Mouse (Mus musculus): ENCODE results near the gene Grhl1.

Grhl1 gene

DNA sequence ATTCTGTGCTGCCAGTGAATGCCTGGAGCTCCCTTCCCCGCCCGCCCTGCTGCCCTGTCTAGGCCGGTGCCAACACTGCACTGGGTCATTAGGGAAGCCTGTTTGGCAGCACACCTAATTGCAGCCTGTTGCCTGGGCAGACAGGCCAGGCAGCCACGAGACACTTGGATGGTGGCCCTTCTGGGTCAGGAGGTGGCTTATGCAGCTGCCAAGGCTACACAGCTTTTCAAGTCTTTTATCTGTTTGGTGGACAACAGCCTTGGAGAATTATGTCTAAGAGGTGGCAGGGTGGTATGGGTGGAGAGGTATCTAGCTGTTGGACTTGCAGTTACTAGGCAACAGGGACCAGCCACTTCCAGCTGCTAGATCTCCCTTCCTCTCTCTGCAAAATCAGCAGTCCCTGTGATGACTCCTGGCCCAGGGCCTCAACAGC, 70.3 kb downstream of the Grhl1 start:
- intact Hi-C loops (cut with DNase I): no loop called here

DNA sequence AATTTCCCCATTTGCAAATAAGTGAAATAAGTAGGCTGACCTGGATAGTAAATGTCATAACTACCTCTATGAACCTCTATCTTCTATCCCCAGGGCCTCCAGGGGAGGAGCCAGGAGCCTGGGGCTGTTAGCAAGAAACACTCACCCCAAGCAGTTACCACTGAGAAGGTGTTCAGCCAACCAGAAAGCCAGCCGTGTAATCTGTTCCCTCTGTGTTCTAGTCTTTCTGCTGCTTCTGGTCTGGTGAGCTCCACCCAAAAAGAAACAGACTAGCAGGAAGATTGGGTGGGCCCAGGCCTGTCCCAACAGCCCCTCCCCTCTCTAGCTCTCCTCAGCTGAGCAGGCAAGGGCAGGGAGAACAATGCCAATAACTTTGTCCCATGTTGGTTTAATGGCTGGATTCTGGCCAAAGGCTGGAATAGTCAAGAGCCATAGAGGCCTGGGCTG, 72.1 kb downstream of the Grhl1 start:
- intact Hi-C loops (cut with DNase I): no loop called here

DNA sequence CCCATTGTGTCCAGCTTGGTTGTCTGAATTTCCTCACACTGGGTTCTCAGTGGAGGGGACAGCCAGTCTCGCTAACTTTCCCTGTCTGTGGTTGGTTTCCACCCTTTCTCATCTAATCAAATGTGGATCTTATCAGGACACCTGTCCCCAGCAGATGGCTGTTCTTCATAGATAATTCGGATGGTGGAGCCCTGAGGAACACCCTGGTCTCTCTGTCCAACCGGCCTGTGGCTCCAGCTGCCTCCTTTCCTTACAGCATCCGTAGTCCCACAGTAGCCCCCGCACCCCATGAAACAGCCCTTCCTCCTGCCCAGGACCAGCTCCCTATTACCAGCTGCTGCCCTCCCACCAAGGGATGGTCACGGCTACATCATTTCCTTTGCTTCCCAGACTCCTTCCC, 73.8 kb downstream of the Grhl1 start:
- intact Hi-C loops (cut with DNase I): no loop called here

DNA sequence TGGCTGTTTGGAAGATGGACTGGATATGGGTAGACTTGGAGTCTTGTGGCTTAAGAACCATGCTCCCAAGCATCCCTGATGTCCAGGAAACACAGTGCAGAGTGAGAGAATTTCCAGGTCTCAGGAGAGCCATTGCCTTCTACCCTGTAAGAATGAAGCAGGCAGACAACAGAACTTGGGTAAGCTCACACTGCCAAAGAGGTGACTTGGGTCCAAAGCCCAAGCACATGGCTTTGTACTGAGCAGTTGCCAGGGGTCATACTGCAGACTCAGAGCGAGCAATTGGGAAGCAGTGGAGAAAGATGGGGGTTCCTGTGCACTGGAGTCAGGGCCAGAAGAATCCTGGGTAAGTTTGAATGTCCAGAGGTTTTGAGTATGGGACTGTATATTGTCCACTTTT, 76.0 kb downstream of the Grhl1 start:
- intact Hi-C loops (cut with DNase I): no loop called here

- intact Hi-C loops (cut with DNase I): loop anchor here (5.0 kb wide), 1 partner anchor 57 kb away; the partner anchor contains the start of gene Rrm2
Measured at GRCm38 (mm10) chr12:24650415-24651062, 78.5 kb downstream of the Grhl1 start.

DNA sequence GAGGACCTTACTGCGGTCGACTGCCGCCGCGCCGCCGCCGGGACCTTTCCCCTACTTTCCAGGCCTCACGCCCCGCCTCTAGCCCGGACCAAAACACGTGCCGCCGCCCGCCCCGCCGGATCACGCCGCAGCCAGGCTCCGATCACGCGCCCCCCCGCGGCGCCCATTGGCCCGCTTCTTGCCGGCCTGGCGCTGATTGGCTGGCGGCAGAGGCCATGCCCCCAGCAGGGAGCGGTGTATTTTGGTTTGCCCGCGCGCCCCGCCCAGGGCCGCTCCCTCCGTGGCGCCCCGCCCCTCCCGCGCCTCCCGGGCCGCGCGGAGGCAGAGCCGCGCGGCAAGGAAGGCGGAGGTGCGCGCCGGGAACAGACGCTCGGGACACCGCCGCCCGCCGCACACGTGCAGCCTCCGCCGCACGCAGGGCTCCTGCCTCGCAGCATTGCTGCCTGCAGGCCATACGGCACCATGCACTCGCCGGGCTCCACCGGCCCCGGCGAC, 79.0 kb downstream of the Grhl1 start, which contains the start of gene Klf11:
Klf11 (plus strand) TSS at position 212 of the 495 bp plus-strand sequence.
- intact Hi-C loops (cut with DNase I): loop anchor here (5.0 kb wide), 1 partner anchor 56 kb away; the partner anchor contains the start of gene Rrm2

GRCm38 (mm10) chr12:24651642-24652342, 79.7 kb downstream of the Grhl1 start:
- intact Hi-C loops (cut with DNase I): loop anchor here (5.0 kb wide), 1 partner anchor 56 kb away; the partner anchor contains the start of gene Rrm2

DNA sequence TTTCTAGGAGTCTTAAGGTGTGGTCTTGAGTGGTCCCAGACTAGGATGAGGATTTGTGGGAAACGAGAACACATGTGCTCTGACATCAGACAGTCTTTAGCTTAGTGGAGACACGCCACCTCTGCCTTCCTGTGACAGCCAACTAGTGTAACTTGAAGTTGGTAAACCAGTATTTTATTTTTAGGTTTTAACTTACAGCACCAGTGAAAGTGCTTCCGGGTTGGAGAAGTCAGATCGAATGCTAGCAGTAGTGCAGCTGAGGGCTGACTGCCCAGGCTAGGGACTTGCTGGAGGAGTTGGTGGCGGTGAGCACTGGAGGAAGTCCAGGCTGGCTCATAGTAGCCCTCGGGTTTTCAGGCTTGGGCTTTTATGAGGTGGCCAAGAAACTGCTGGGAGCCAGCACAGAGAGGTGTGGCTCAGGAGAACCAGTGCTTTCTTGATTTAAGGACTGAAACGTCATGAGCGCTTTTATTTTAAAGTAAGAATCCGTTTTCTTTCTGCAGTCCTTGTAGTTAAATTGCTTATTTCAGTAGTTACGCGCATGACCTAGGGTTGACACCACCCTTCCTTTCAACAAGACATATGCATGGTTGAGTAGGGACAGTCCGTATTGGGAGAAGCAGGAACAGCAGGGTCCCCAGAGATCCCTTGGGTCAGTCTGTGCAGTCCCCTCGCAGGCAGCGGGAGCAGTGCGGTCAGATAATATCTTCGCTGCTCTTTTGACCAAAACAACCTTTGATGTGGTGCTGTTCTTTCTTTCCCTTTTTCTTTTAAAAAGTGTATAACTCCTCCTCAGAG, 82.2 kb downstream of the Grhl1 start:
- intact Hi-C loops (cut with DNase I): loop anchor here (5.0 kb wide), 1 partner anchor 53 kb away; the partner anchor contains the start of gene Rrm2

GRCm38 (mm10) chr12:24656436-24656835, 84.4 kb downstream of the Grhl1 start:
- intact Hi-C loops (cut with DNase I): no loop called here

GRCm38 (mm10) chr12:24658998-24659397, 86.9 kb downstream of the Grhl1 start:
- intact Hi-C loops (cut with DNase I): no loop called here

GRCm38 (mm10) chr12:24659923-24660322, 87.8 kb downstream of the Grhl1 start:
- intact Hi-C loops (cut with DNase I): no loop called here

DNA sequence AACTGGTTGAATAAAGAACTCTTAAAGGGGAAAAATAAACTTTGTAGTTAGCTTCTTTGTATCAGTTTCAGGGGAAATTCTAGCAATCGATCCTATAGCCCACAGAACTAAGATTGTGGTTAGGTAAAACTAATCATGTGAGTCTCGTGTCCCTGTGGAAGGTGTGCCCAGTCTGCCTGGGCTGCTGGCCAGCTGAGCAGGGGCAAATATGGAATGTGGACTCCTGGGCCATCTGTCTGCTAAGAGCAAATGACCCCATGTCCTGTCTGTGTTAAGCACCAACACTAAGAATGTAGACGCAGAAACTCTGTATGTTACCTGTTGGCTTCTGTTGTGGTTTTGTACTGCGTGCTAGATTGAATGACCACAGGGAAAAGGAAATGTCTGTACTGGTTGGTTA, 89.0 kb downstream of the Grhl1 start:
- intact Hi-C loops (cut with DNase I): no loop called here

GRCm38 (mm10) chr12:24662131-24662530, 90.0 kb downstream of the Grhl1 start:
- intact Hi-C loops (cut with DNase I): no loop called here
